Mouse (Mus musculus) megakaryocyte, embryonic 14.5 days (primary cell): ENCODE data around the gene Il1rn. TPM values are rescaled to one million over a fixed set of nuclear protein-coding genes. Genes with fewer than 3 reads are reported as not detected.

Experiments used
- H3K27me3 ChIP-seq: replicated peaks from 2 replicates; pipeline ENCODE3; 2012; ENCODE audit warnings: inconsistent platforms
- H3K36me3 ChIP-seq: replicated peaks from 2 replicates; pipeline ENCODE3; 2012; ENCODE audit warnings: low read length, inconsistent platforms, mixed read lengths
- H3K4me1 ChIP-seq: 2 replicates; pipeline ENCODE4 v1.6.1; 2012; ENCODE audit warnings: inconsistent platforms
- H3K4me3 ChIP-seq: replicated peaks from 2 replicates; pipeline ENCODE3; 2012; ENCODE audit warnings: moderate library complexity, mild to moderate bottlenecking, inconsistent platforms
- H3K9me3 ChIP-seq: 2 replicates; pipeline ENCODE4 v1.6.1; 2012; ENCODE audit warnings: inconsistent platforms
- FLI1 ChIP-seq: IDR thresholded peaks from 2 replicates; pipeline ENCODE4 v1.6.1; 2012; ENCODE audit warnings: low read length, inconsistent platforms, mixed read lengths
- GATA1 ChIP-seq: IDR thresholded peaks from 3 replicates; pipeline ENCODE4 v1.6.1; 2012; ENCODE audit warnings: mixed read lengths, low read length, inconsistent platforms, borderline replicate concordance
- polyA plus RNA-seq: library from polyadenylated mRNA; stranded (reverse); fragments of >175 nt; gene quantifications from 2 replicates; pipeline ENCODE4 v1.2.3, GENCODE M21; 2012; ENCODE audit warnings: low replicate concordance; ENCODE audit not compliant: insufficient read depth

Il1rn gene
- polyA plus RNA-seq = 0.07 TPM in 1 of 2 replicates, not detected in the other

DNA sequence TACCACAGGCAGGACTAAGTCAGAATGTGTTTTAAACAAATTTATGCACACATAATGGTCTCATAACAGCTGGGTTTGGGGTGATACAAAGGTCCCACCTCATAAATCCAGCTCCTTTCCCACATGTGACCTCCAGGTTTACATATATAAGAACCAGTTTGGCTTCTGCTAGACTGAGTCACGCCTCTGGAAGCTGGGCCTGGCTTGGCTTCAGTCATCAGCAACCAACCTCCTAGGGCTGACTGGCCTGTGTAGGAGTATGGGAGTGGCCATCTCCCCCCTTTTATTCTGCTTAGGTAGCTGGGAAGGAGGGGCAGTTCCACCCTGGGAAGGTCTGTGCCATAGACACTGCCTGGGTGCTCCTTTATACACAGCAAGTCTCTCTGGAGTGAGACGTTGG is at the start of gene Il1rn:
TSS of gene Il1rn (plus strand) at position 309 of the 400 bp plus-strand sequence.
- H3K36me3 ChIP-seq = no peaks in the 10 kb centered on the region
- no peaks in the 10 kb centered on the region for H3K9me3 ChIP-seq
- peaks cover 28% of the 10 kb centered on the region for H3K4me1 ChIP-seq
- H3K27me3 ChIP-seq = peaks cover 2% of the 10 kb centered on the region
- H3K4me3 ChIP-seq = no peak within 1 kb of the TSS
- TF ChIP-seq GATA1 (no peak), FLI1 (no peak)

DNA sequence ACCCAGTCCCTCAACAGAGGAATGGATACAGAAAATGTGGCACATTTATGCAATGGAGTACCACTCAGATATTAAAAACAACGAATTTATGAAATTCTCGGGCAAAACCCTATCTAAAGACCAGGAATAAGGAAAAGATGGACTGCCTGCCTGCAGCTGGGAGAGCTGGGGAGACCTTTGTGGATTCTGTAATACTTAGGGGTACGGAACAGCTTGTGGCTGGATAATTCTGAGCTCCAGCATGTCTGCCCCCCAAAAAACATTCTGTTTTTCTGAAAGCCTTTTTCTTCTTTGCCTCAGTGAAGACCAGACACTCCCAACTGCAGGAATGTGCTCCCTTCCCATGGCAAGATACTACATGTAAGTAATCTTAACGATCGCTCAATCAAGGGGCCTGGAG is 45.8 kb upstream of the Il1rn start, which contains the start of gene Il1f10:
TSS of gene Il1f10 (plus strand) at position 301 of the 400 bp plus-strand sequence.
- no peaks in the 10 kb centered on the region for H3K36me3 ChIP-seq
- no peaks in the 10 kb centered on the region for H3K4me1 ChIP-seq

DNA sequence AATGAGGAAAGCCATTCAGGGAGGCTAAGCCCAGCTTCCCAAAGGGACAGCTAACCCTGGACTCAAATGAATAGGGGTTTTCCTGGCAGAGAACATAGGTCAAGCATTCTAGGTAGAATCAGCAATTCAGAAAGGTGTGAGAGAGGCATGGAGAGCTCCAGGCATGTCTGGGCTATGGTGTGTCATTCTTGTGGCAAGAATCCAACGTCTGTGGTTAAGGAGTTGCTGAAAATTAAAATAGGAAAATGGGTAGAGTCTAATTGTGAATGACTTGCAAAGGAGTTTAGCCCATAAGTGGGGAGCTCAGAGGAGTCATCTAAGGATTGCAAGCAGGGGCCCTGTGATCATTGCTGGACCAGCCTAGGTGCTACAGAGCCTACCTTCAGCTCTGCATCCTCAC is 42.0 kb upstream of the Il1rn start:
- Histone ChIP-seq H3K36me3 (no peaks in the 10 kb centered on the region), H3K27me3 (peaks cover 13% of the 10 kb centered on the region)
- TF ChIP-seq FLI1 (no peak), GATA1 (no peak)

More for the DNA sequence above, 45.8 kb upstream of the Il1rn start, which contains the start of gene Il1f10:
- Histone ChIP-seq H3K9me3 (no peaks in the 10 kb centered on the region), H3K4me3 (no peak within 1 kb of the TSS), H3K27me3 (peaks cover 13% of the 10 kb centered on the region)
- no peak for TF ChIP-seq GATA1
- no peak for TF ChIP-seq FLI1

DNA sequence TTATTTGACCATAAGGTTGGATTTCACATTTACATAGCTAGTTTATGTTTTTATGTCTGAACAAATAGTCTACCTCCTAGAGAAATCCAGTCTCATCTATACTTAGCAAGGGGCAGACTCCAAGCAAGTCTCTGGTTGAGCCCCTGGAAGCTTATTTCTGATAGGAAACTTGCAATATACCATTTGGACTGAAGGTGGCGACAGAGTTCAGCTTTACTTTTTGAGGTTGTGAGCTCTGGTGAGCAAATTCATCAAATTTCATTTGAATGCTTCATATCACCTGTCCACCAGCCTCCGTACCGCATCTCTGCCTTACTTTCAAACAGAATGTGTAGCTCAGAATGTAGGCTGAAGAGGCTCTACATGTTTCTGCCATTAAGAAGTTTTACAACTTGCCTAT is 39.8 kb upstream of the Il1rn start:
- Histone ChIP-seq H3K36me3 (no peaks in the 10 kb centered on the region), H3K4me1 (peaks cover 3% of the 10 kb centered on the region; the same call in 1 of the 2 replicates), H3K9me3 (no peaks in the 10 kb centered on the region), H3K27me3 (peaks cover 11% of the 10 kb centered on the region), H3K4me3 (no peak overlapping the region)
- TF ChIP-seq FLI1 = no peak
- no peak for TF ChIP-seq GATA1

More for the DNA sequence above, 42.0 kb upstream of the Il1rn start:
- Histone ChIP-seq H3K4me3 (no peak overlapping the region), H3K9me3 (no peaks in the 10 kb centered on the region), H3K4me1 (no peaks in the 10 kb centered on the region)

DNA sequence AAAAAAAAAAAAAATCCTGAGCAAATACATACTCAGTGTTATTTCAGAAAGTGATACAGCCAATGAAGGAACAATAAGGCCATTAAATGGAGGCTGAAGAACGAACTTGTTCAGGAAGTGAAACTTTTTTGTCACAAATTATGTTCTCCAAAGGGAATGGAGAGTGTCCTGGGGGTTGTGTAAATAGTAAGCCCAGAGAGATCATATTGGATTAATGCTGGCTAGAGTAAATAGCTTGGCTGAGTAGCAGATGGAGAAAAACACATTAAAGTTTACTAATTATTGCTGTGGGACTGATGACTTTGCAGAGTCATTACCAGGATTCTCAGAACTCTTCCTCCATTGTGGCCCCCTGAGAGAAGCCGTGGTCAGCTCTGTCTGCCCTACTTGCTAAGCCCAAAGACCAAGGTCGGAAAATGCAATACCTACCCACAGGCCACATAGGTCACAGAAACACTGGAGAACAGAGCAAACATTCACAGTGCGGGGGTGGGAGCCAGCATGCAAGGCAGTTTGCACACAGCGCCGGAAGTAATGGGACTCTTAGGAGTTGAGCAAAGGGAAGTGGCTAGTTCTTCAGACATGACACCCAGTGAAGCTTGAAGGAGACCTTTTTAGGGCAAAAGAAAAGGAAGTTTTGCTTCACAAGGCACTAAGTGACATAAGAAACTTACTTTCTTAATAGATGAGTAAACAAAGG is 25.2 kb upstream of the Il1rn start:
- Histone ChIP-seq H3K4me1 (peaks cover 26% of the 10 kb centered on the region), H3K4me3 (peak overlapping the region; percentile 57), H3K27me3 (no peaks in the 10 kb centered on the region), H3K36me3 (no peaks in the 10 kb centered on the region), H3K9me3 (no peaks in the 10 kb centered on the region)
- TF ChIP-seq GATA1 (no peak), FLI1 (no peak)

DNA sequence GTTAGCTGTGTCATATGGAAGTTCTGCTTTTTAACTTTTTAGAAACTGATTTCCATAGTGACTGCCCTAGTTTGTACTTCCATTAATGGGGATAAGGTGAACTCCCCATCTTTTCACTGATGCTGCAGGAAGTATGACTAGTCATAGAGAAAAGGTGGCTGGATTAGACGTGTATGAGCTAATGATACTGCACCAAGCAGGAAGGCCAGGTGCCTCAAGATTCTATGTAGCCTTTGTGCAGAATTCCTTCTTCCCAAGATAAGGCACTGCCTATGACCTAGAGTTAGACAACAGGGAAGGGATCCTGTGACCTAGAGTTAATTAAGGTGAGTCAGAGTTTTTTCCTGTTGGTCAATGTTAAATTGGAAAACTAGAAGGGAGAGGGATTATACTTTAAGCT is 19.7 kb upstream of the Il1rn start:
- Histone ChIP-seq H3K27me3 (no peaks in the 10 kb centered on the region), H3K4me3 (no peak overlapping the region), H3K4me1 (peaks cover 6% of the 10 kb centered on the region), H3K9me3 (no peaks in the 10 kb centered on the region), H3K36me3 (no peaks in the 10 kb centered on the region)
- no peak for TF ChIP-seq FLI1
- no peak for TF ChIP-seq GATA1

DNA sequence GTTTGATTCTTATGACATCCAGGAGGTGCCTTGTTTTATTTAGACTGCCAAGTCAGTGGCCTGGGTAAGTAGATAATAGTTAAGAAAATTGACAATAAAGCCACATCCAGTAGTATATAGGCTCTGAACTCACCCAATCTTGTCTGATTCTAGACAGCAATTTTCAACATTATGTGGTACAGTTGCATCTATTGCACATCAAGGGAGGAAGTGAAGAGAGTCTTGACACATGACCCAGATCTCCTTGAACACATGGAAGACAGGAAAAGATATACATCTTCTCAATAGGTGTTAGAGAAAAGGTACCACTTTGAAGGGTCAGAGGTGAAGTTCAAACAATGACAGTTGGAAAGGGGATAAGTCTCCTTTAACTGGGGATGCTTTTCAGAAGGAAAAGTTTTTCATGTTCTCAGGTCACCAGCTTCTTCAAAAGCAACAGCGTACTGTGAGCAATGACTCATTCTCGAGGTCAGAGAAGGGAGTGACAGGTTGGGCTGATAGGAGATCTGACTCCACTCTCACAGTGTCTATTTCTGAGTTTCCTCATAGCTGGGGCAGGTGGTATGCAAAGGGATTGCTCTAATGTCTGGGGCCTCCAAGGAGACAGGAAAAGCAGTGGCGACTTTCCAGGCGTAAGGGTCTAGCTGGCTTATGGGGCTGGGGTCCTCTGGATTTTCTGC is 18.6 kb upstream of the Il1rn start:
- Histone ChIP-seq H3K9me3 (no peaks in the 10 kb centered on the region), H3K36me3 (no peaks in the 10 kb centered on the region), H3K4me1 (0 out of 2 replicates have a peak, but pooled peaks cover 5% of the 10 kb centered on the region), H3K27me3 (no peaks in the 10 kb centered on the region), H3K4me3 (no peak overlapping the region)
- TF ChIP-seq FLI1 (no peak), GATA1 (no peak)

DNA sequence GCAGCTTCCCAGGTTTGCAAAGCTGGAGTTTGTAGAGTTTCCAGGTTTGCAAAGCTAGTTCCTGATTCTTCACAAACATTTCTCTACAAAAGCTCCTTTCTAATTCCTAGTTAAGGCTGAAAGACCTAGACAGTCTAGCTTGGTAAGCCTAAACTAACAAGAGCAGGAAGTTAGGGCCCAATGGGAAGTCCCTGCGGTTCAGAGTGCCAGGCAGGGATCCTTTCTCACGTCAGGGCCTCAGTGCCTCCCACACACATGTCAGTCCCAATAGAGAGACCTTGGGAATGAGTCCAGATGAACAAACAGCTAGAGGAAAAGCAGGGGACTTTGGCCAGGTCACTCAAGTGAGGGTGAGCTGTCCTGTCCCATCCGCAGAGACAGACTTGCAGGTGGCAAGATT is 1.3 kb upstream of the Il1rn start:
- no peaks in the 10 kb centered on the region for H3K36me3 ChIP-seq
- TF ChIP-seq FLI1 = no peak
- peaks cover 28% of the 10 kb centered on the region for H3K4me1 ChIP-seq
- H3K27me3 ChIP-seq = no peaks in the 10 kb centered on the region
- H3K9me3 ChIP-seq = no peaks in the 10 kb centered on the region
- H3K4me3 ChIP-seq = peak overlapping the region; percentile 34

DNA sequence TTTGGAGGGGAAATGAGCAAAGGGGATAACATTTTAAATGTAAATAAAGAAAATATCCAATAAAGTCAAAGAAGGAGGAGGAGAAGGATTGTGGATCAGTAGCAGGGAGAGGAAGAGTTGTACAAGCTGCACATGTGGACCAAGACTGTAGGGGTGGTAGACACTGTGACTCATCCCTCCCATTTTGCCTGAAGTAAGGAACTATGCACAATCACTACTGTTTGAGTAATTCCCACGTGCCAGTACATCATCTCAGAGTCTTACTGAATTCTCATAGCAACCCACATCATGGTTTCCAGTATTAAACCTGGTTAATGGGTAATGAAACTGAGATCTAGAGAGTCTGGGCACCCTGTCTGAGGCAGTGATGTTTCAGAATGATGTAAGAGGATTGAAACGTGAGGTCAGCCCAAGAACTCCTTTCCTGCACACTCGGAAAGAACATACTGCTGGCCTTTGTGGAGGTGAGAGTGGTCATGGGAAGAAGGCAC is 4.8 kb downstream of the Il1rn start:
- Histone ChIP-seq H3K27me3 (peaks cover 9% of the 10 kb centered on the region), H3K9me3 (no peaks in the 10 kb centered on the region), H3K36me3 (no peaks in the 10 kb centered on the region), H3K4me1 (0 out of 2 replicates have a peak, but pooled peaks cover 4% of the 10 kb centered on the region), H3K4me3 (no peak overlapping the region)
- no peak for TF ChIP-seq GATA1
- no peak for TF ChIP-seq FLI1

DNA sequence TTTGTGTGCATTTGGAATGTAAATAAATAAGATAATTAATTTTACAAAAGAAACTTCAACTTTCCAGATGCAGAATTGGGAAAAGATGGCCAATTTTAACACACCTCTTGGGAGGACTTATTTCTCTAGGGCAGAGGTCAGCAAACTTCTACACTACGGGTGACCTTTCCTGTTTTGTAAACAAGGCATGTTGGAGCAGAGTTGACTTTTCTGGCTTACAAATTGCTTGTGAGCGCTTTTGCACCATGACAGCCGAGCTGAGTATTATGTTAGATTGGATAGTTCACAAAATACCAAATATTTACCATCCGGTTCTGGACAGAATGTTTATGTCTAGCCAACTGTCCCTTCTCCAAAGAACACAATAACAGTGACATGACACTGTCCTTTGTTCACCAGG is 8.0 kb downstream of the Il1rn start:
- Histone ChIP-seq H3K27me3 (peaks cover 15% of the 10 kb centered on the region), H3K36me3 (no peaks in the 10 kb centered on the region), H3K9me3 (no peaks in the 10 kb centered on the region), H3K4me3 (no peak overlapping the region), H3K4me1 (peaks cover 7% of the 10 kb centered on the region; the same call in 1 of the 2 replicates)
- no peak for TF ChIP-seq FLI1
- no peak for TF ChIP-seq GATA1
